Mouse (Mus musculus) hindbrain, embryonic 14.5 days (tissue): ENCODE data around the gene Haus4. TPM values are rescaled to one million over a fixed set of nuclear protein-coding genes. Genes with fewer than 3 reads are reported as not detected.
A peak's percentile ranks its signal among the peaks of the same experiment; 100 is the strongest.

Experiments
- ATAC-seq: fragments of 200-750 bp; cut with Nextera tagmentation; 2 replicates; pipeline ENCODE4 v1.8.0; 2017; ENCODE audit warnings: moderate number of reproducible peaks, mild to moderate bottlenecking, moderate TSS enrichment, moderate library complexity; ENCODE audit not compliant: low FRiP score
- DNase-seq: peaks from one replicate; pipeline ENCODE4 v3.0.0-alpha.2; 2015; ENCODE audit warnings: low spot score
- H3K27ac ChIP-seq: fragments of 300-500 bp; sonication (generic); 2 replicates; pipeline ENCODE4 v1.5.1; 2014; ENCODE audit warnings: mild to moderate bottlenecking, moderate library complexity
- H3K27me3 ChIP-seq: fragments of 300-500 bp; sonication (generic); 2 replicates; pipeline ENCODE4 v1.6.1; 2014; ENCODE audit warnings: mild to moderate bottlenecking, low read length, mixed read lengths; ENCODE audit not compliant: control insufficient read depth, insufficient read depth
- H3K36me3 ChIP-seq: fragments of 300-500 bp; sonication (generic); replicated peaks from 2 replicates; pipeline ENCODE4 v1.6.1; 2014; ENCODE audit not compliant: control insufficient read depth, insufficient read depth
- H3K4me1 ChIP-seq: fragments of 300-500 bp; sonication (generic); replicated peaks from 2 replicates; pipeline ENCODE4 v1.6.1; 2014; ENCODE audit warnings: antibody characterized with exemption, low read length, mixed read lengths; ENCODE audit not compliant: control insufficient read depth, insufficient read depth
- H3K4me2 ChIP-seq: fragments of 300-500 bp; sonication (generic); replicated peaks from 2 replicates; pipeline ENCODE4 v1.6.1; 2014; ENCODE audit warnings: mild to moderate bottlenecking, moderate library complexity
- H3K4me3 ChIP-seq: fragments of 300-500 bp; sonication (generic); replicated peaks from 2 replicates; pipeline ENCODE4 v1.5.1; 2014; ENCODE audit warnings: mild to moderate bottlenecking, low read length
- H3K9ac ChIP-seq: fragments of 300-500 bp; sonication (generic); 2 replicates; pipeline ENCODE4 v1.6.1; 2014
- H3K9me3 ChIP-seq: fragments of 300-500 bp; sonication (generic); 2 replicates; pipeline ENCODE4 v1.6.1; 2016; ENCODE audit warnings: low read length; ENCODE audit not compliant: control insufficient read depth
- WGBS: fragments of 180-500 bp; shearing (Covaris S2); extraction: QIAGEN DNeasy Blood & Tissue Kit; methylation state at CpG from one replicate; pipeline ENCODE4 v1.1.7; 2014; 5-methylcytosine and 5-hydroxymethylcytosine counted together
- polyA plus RNA-seq: library from polyadenylated mRNA; unstranded; fragments of >200 nt; fragmentation: Nextera tagmentation; extraction: Ambion mirVana; gene quantifications from 2 replicates; pipeline ENCODE4 v1.2.1, GENCODE M21; 2014

Haus4 gene
- polyA plus RNA-seq, 1 experiment from 2014 or later, result 15.3 TPM

DNA sequence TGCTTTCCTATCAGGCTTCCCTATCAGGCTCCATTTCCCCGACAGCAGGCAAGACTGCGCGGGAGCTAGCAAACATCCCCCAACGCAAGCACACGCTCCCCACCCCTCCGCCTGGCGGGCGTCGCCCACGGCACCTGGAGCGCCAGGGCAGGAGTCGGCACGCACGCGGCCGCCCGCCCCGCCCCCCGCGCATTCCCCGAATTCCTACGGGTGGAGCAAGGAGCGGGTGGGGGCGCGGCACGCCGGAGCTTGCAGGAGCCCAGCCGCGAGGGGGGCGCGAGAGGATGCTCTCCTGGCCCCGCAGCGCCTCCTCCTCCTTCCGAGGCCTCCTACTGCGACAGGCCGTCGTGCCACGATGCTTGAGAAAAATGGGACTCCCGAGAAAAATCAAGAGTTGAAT lies 21.2 kb upstream of the Haus4 start:
- peak overlapping the region; percentile 65 for H3K9ac ChIP-seq
- ATAC-seq (no peak), DNase-seq (no peak)
- peaks cover 28% of the 10 kb centered on the region; the same call in 1 of the 2 replicates for H3K4me1 ChIP-seq
- no peak overlapping the region for H3K27ac ChIP-seq
- H3K36me3 ChIP-seq, result no peaks in the 10 kb centered on the region
- no peaks in the 10 kb centered on the region for H3K9me3 ChIP-seq
- H3K4me3 ChIP-seq, result peak overlapping the region; percentile 63
- H3K4me2 ChIP-seq, result peak overlapping the region; percentile 75
- peaks cover 42% of the 10 kb centered on the region for H3K27me3 ChIP-seq
- under 1% methylated on average over 39 of the region's 39 CpGs for WGBS

GRCm38 (mm10) chr14:54575031-54575430 lies 20.6 kb upstream of the Haus4 start:
- Histone ChIP-seq H3K4me2 (peak overlapping the region; percentile 75), H3K9ac (peak overlapping the region; percentile 65), H3K4me1 (peaks cover 28% of the 10 kb centered on the region; the same call in 1 of the 2 replicates), H3K27me3 (peaks cover 42% of the 10 kb centered on the region), H3K9me3 (no peaks in the 10 kb centered on the region), H3K36me3 (no peaks in the 10 kb centered on the region), H3K27ac (no peak overlapping the region), H3K4me3 (peak overlapping the region; percentile 63)
- 4% methylated on average over 8 of the region's 8 CpGs for WGBS
- no peak for ATAC-seq
- no peak for DNase-seq

DNA sequence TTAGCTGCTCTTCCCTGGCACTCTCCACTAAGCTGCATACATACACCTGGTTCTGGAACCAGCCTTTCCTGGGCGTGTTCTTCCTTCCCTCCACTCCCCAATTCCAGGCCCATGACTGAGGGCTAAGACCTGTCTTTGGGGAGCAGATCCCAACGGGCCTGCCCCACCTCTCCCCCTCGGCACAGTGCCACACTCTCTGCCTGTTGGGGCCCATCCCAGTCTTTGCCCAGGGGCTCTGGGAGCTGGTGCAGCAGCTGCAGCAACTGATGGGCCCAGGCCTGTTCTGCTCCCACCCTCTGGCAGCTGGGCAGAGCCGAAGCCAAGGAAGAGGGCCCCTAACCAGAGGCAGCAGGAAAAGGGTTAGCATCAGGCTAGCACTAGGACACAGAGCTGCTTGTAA lies 19.8 kb upstream of the Haus4 start:
- Histone ChIP-seq H3K9me3 (no peaks in the 10 kb centered on the region), H3K9ac (peak overlapping the region; percentile 40), H3K4me2 (peak overlapping the region; percentile 75), H3K27ac (no peak overlapping the region), H3K4me1 (peaks cover 28% of the 10 kb centered on the region; the same call in 1 of the 2 replicates), H3K27me3 (peaks cover 42% of the 10 kb centered on the region), H3K4me3 (peak overlapping the region; percentile 63; the same call in 1 of the 2 replicates), H3K36me3 (no peaks in the 10 kb centered on the region)
- no peak for ATAC-seq
- no peak for DNase-seq
- 4% methylated on average over 4 of the region's 4 CpGs for WGBS

- Histone ChIP-seq H3K9me3 (no peaks in the 10 kb centered on the region), H3K4me3 (peak overlapping the region; percentile 12; the same call in 1 of the 2 replicates), H3K4me1 (peaks cover 28% of the 10 kb centered on the region; the same call in 1 of the 2 replicates), H3K27ac (peak overlapping the region; percentile 40; the same call in 1 of the 2 replicates), H3K27me3 (peaks cover 35% of the 10 kb centered on the region), H3K36me3 (peaks cover 5% of the 10 kb centered on the region; the same call in 1 of the 2 replicates), H3K9ac (no peak overlapping the region), H3K4me2 (peak overlapping the region; percentile 75)
- ATAC-seq (peak; percentile 18; the same call in 1 of the 2 replicates), DNase-seq (no peak)
- 5% methylated on average over 14 of the region's 14 CpGs for WGBS
Observed at GRCm38 (mm10) chr14:54572790-54573736, 18.6 kb upstream of the Haus4 start.

- ATAC-seq (no peak), DNase-seq (no peak)
- WGBS, result 42% methylated on average over 4 of the region's 4 CpGs
Observed at GRCm38 (mm10) chr14:54572122-54572521, 17.7 kb upstream of the Haus4 start.

GRCm38 (mm10) chr14:54569451-54570392 lies 15.3 kb upstream of the Haus4 start:
- 58% methylated on average over 17 of the region's 17 CpGs for WGBS
- Histone ChIP-seq H3K4me3 (no peak overlapping the region), H3K27me3 (peaks cover 11% of the 10 kb centered on the region), H3K36me3 (peaks cover 5% of the 10 kb centered on the region; the same call in 1 of the 2 replicates), H3K4me2 (no peak overlapping the region), H3K4me1 (peaks cover 16% of the 10 kb centered on the region; the same call in 1 of the 2 replicates), H3K9me3 (no peaks in the 10 kb centered on the region), H3K27ac (no peak overlapping the region), H3K9ac (no peak overlapping the region)
- no peak for DNase-seq
- ATAC-seq, result no peak

More at GRCm38 (mm10) chr14:54572122-54572521, 17.7 kb upstream of the Haus4 start:
- no peak overlapping the region for H3K4me3 ChIP-seq
- no peak overlapping the region for H3K27ac ChIP-seq
- no peak overlapping the region for H3K4me2 ChIP-seq
- peaks cover 5% of the 10 kb centered on the region; the same call in 1 of the 2 replicates for H3K36me3 ChIP-seq
- peaks cover 31% of the 10 kb centered on the region for H3K27me3 ChIP-seq
- no peaks in the 10 kb centered on the region for H3K9me3 ChIP-seq
- H3K4me1 ChIP-seq, result peaks cover 26% of the 10 kb centered on the region; the same call in 1 of the 2 replicates
- H3K9ac ChIP-seq, result no peak overlapping the region

DNA sequence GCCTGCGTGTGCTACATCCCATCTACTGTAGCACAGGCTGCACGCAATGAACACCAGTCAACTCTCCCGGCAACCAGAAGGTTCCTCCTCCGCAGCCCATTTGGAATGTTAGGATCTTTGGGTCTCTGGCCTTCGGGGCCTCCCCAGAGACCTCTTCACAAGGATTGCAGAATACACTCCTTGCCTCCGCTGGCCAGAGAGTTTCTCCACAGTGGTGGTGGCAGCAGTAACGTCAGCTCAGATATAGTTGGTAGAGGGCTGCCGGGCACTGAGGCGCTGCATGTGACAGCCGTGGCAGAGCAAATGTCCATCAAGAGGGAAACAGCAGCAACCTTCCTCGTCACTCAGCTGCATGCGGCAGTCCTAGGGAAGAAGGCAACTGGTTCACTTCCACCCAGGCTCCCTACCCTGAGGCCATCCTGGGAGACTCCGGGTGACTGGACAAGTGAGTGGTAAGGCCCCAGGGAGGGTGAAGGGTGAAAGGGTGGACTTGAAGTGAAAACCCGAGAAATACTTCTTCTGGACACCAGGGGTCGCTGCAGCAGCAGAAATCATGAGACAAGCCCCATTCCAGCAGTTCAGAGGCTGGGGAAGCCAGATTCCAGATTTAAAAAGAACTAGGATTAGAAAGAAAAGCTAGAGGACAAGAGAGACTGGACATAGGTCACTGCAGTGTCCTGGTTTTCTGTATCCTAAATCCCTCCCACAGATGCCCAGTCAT lies 14.4 kb upstream of the Haus4 start:
- H3K4me2 ChIP-seq, result no peak overlapping the region
- no peak overlapping the region for H3K9ac ChIP-seq
- peaks cover 10% of the 10 kb centered on the region; the same call in 1 of the 2 replicates for H3K4me1 ChIP-seq
- WGBS, result 75% methylated on average over 15 of the region's 15 CpGs
- no peak overlapping the region for H3K27ac ChIP-seq
- no peak overlapping the region for H3K4me3 ChIP-seq
- peaks cover 5% of the 10 kb centered on the region; the same call in 1 of the 2 replicates for H3K36me3 ChIP-seq
- H3K27me3 ChIP-seq, result 0 out of 2 replicates have a peak, but pooled peaks cover 4% of the 10 kb centered on the region
- peak; percentile 80 for DNase-seq
- ATAC-seq, result no peak
- H3K9me3 ChIP-seq, result no peaks in the 10 kb centered on the region

DNA sequence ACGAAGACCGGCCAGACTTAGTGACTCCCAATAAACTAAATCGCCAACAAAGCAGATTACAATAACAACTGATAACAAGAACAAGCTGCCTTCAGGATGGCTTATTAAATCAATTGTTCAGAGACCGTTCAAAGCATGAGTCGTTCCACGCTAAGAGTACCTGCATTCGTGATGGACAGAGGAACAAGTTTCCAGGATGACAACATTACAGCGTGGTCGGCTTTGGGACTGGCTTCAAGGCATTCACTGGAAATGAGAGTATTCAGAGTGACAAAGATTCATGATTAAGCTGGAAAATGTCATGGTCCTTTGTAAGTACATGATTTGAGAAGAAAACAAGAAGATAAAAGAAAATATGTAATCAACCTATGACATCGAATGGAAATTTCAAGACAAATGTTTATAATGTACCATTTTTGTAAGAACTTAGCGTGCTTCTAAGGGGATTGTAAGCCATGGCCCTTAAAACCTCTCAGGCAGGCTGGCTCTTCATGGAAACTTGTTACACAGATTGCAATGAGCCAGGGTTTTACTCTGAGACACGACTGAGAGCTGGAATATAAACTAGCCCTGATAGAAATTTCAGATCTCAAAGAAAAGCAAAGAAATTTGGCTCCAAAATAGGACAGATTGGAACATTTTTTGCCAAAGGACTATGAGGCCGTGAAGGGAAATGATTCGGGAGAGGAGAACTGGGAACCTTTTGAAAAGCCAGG lies 6.3 kb upstream of the Haus4 start:
- Histone ChIP-seq H3K4me3 (no peak overlapping the region), H3K9ac (no peak overlapping the region), H3K27me3 (no peaks in the 10 kb centered on the region), H3K4me2 (no peak overlapping the region), H3K27ac (no peak overlapping the region), H3K4me1 (no peaks in the 10 kb centered on the region), H3K9me3 (no peaks in the 10 kb centered on the region), H3K36me3 (no peaks in the 10 kb centered on the region)
- WGBS, result 87% methylated on average over 14 of the region's 14 CpGs
- DNase-seq, result no peak
- ATAC-seq, result no peak
